Mouse (Mus musculus) retina, postnatal 7 days (tissue): ENCODE measurements around the gene Platr17.
A peak's percentile ranks its signal among the peaks of the same experiment; 100 is the strongest.
"Not testable (repeated sequence)": the region's sequence is repeated elsewhere in the genome, so short reads cannot be mapped to it uniquely, and the experiment has no call there.

Experiments used
- DNase-seq: peaks from one replicate; pipeline ENCODE4 v3.0.0-alpha.2; 2012; ENCODE audit warnings: low read depth, low spot score

The Platr17 gene

DNA sequence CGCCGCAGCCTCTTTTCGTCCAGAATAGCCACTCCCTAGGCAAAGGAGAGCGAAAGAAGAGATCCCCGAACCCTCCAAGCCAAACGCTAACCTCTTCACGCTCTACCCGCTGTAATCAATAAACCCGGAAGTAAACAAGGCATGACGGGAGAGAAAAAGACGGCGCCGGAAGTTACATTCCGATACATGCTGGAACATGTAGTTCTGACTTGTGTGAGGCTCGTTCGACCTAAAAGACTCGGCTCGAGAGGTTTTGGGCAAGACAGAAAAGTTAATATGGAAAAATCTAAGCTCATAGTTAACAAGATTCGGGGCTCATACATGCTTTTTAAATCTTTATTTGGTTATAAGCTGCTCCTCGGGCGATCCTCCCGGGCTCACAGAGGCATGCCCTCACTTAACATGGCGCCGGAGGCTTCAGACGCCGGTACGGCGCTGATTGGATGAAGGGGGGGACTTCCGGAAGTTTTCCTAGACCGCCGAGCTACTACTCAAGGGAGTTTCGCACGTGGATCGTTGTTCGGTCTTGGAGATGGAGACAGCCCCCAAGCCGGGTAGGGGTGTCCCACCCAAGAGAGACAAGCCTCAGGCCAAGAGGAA, 35.4 kb downstream of the Platr17 start, which contains the start of the genes Pfdn6 and Wdr46:
Gene Pfdn6 (minus strand): TSS at position 138 of the 600 bp plus-strand sequence.
Gene Wdr46 (plus strand): TSS at position 455 of the 600 bp plus-strand sequence.
- DNase-seq = peak; percentile 88

DNA sequence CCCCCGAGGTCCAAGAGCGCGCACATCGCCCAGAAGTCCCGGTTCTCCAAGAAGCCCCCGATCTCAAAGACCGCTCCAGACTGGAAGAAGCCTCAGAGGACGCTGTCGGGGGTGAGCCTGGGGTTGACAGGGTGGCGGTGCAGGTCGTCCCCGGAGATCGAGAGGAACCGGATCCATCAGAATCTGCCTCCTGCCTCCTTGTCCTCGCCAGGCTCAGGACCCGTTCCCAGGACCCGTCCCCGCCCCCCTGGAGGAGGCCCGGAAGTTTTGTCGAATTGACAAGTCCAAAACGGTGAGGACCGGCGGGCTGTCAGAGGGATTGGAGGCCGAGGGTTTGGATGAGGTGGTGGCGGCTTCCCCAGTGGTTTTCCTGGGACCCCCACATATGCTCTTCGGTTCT, 36.0 kb downstream of the Platr17 start:
- no peak for DNase-seq

DNA sequence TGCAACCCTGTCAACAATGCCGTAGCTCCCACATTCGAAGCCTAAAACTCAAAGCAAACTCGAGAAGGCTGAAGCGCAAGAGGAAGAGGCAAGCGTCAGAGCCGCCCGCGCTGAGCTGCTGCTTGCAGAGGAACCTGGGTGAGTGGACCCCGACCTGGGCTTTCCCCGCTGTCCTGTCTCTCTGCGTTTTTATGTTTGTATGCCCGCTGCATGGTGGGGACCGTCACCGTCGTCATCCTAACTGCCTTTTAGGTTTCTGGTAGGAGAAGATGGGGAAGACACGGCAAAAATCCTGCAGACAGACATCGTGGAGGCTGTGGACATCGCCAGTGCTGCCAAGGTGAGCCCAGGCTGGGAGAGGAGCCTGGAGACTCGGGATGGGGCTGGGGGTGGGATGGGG, 36.4 kb downstream of the Platr17 start:
- DNase-seq = no peak

DNA sequence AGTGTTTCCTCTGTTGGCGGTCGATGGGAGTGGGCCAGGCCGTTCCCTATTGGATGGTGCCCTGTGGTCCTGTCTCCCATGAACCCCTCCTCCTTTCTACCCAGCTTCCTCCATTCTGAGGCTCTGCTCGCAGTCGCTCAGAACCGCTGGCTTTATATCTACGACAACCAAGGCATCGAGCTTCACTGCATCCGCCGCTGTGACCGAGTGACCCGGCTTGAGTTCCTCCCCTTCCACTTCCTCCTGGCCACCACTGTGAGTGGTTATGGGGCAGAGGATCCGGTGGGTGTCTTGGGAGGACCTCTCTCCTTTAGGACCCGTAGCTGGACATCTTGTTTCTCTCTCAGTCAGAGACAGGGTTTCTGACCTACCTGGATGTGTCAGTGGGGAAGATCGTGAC, 38.5 kb downstream of the Platr17 start:
- DNase-seq = no peak

DNA sequence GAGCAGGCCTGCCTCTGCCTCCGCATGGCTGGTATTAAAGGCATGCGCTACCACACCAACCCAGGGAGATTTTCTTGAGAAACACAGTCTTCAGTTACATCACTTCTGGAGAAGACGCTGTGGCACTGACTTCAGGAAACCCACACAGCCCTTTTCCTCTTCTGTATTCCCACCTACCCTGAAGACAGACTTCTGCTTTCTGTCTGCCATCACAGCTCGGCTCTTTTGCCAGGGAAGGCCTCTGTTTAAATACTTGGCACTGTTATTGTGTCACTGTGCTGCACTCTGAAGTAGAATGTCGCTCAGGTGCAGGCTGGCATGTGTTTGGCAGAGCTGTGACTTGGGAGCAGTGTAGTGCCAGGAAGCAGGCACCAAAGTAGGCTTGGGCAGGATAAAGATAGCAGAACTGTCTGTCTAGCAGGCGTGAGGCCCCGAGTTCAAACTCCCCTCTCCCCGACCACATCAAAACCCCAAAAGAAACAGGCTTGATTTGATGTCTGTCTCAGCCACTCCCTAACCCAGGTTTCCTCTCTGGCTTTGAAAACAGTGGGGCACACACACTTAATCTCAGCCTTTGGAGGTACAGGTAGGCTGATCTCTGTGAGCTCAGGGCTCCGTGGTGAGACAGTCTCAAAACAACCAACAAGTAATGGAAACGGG, 42.6 kb downstream of the Platr17 start:
- no peak for DNase-seq

DNA sequence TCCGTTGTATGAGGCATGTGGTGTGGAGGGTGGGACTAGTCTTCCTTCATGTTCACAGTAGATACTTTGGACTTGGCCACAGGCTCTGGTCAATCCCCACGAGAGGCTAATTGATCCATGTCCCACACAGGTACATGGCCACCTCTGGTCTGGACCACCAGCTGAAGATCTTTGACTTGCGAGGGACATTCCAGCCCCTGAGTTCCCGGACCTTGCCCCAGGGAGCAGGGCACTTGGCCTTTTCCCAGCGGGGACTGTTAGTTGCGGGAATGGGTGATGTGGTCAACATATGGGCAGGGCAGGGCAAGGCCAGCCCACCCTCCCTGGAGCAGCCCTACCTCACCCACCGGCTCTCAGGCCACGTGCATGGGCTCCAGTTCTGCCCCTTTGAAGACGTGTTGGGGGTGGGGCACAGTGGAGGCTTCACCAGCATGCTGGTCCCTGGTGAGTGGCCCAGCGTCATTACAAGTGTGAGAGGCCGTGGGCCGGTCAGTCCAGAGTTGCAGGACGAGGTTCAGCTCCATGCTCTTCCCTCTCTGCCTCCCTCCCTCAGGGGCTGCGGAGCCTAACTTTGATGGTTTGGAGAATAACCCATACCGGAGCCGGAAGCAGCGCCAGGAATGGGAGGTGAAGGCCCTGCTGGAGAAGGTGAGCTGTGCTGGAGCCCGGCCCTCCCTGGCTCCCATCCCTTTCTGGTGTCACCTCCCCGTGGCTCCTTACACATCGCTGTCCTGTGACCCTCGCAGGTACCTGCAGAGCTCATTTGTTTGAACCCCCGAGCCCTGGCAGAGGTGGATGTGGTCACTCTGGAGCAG, 43.4 kb downstream of the Platr17 start:
- DNase-seq = no peak

DNA sequence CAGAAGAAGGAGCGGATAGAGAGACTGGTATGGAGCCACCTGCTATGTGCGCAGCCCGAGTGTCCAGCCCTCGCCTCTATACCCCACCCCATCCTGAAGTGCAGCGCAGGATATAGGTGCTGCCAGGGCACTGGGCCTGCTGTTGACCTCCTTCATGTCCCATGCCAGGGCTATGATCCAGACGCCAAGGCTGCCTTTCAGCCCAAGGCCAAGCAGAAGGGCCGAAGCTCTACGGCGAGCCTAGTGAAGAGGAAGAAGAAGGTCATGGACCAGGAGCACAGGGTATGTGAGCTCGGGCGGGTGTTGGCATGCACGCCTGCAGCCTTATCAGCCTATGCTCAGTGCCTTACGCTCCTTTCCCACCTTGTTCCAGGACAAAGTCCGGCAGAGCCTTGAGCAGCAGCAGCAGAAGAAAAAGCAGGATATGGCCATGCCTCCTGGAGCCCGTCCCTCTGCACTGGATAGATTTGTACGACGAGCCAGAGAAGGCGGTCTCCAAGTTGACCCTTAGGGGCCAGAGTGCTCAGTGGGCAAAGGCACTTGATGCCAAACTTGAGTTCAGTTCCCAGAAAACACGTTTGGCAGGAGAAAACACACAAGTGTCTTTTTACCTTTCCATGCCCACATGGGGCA, 44.1 kb downstream of the Platr17 start:
- DNase-seq = no peak

DNA sequence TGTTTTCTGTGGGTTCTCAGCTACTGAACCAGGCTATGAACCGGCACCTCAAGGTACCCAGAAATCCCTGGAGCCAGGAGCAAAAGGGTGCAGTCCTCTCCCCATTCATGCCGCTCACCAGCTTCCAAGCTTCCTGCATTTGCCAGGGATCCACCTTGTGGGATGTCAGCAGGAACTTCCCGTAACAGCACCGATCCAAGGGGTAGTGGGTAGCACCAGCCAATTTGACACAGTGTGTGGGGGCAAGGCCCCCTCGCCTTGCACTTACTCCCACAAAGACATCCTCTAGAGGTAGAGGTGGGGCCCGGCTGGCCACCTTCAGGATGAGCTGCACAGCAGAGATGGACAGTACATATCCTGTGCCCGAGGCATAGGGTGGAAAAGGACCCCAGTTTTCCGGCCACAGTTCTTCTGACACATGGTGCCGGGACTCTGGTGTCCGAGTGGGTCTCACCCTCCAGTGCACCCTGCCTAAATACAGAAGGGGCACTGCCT, 45.2 kb downstream of the Platr17 start:
- DNase-seq = no peak

DNA sequence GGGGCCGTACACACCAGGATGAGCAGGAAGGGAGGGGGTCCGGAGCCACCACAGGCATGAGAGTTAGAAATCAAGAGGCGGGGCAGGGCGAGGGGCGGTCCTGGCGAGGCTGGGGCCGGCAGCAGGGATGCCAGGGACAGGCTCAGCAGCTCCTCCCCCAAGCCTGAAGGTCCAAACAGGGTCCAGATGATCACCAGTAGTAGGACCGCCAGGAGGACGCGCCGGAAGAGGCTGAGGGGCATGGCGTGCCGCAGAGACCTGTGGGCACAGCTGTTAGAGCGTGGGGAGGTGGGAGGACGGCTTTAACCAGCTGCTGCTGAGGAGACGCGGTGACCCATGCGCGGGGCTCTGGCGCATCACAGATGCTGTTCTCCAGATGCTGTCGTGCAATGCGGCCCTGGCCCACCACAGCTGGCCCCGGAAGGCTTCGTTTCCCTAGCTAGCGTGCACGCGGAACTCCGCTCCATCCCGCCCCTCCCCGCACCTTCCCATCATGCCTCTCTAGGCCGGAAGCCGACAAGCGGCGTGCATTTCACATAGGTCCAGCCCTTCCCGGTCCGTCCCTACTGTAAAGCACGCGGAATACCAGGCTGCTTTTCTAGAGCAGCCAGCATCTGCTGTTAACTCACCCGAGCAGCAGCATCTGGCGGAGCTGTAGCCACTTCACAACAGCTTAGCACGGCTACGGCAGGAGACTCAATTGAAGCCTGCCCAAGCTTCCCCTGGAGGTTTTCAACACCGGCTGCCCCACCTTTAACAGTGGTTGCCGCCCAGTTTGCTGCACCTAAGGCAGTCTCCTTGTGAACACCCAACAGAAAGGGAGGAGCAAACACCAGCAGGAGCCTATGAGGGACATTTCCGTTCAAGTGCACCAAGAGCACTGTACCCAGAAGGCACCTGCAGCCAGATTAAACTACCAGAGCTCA, 46.3 kb downstream of the Platr17 start, which contains the start of gene B3galt4:
Gene B3galt4 (minus strand): TSS at position 468 of the 926 bp plus-strand sequence.
- peak; percentile 72 for DNase-seq

DNA sequence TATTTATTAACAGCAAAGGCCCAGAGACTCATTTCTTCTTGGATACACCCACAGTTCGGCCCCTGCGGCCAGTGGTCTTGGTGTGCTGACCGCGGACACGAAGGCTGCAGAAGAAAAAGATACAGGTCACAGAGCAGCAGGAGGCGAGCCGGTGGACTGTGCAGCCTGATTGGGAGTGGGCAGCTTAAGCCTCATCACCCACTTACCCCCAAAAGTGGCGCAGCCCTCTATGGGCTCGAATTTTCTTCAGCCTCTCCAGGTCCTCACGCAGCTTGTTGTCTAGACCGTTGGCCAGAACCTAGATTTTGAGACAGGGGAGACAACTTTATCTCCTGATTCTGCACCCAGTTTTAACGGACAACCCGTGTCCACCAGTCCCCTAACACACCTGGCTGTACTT, 47.1 kb downstream of the Platr17 start:
- DNase-seq = not testable (repeated sequence)

DNA sequence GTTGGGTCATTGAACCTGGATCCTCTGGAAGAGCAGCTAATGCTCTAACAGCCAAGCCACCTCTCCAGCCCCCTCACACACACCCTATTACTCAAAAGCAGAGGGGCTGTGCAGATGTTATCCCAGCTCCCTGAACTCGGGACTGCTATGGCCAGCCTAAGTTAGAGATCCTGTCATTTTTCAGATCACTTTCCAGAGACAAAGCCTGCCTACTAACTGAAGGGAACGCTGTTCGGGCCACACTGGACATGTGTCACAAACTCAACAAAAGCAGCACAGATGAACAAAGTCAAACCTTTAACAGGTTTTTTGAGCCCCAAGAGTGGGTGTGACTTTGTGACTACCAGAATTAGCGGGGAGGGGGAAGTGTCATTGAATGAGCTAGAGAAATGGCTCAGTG, 47.9 kb downstream of the Platr17 start:
- no peak for DNase-seq

DNA sequence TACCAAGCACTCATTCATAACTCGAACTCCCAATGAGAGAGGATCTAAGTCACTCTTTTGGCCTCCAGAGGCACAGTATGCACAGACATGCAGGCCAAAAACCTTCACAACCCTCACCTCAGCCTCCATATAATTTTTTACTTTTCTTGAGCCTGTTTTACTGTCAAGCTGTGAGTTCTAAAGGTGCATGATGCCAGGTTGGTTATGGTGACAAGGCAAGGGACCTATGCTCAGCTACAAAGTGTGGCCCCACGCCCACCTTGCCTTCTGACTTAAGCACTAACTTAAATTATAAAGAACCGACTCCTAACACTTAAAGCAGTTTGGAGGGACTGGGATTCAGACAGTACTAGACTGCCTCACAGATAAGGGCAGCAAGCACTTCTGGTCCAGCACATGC, 48.4 kb downstream of the Platr17 start:
- no peak for DNase-seq

DNA sequence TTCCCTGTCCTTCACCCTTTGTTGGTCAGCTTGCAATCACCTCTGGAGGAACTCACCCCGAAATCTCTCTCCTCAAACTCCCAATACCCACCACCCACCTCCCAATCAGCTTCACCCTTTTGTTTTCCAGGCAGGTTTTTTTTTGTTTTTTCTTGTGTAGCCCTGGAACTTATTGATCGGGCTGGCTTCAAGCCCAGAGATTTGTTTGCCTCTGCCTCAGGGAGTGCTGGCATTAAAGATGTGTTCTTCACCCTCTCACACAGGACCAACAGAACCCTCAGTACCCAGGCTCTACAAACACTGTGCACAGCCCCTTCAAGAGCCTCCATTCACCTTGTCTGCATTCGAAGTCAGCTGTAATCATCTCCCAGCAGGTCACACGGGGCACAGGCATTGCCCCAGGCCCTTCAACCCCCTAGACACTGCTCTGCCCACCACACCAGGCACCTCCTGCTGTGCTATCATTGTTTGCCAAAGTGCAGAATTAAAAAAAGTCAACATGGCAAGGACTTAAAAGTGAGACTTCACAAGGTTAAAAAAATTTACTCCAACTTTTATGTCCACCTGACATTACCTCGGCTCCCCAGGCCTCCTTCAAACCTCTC, 49.1 kb downstream of the Platr17 start:
- DNase-seq = no peak

DNA sequence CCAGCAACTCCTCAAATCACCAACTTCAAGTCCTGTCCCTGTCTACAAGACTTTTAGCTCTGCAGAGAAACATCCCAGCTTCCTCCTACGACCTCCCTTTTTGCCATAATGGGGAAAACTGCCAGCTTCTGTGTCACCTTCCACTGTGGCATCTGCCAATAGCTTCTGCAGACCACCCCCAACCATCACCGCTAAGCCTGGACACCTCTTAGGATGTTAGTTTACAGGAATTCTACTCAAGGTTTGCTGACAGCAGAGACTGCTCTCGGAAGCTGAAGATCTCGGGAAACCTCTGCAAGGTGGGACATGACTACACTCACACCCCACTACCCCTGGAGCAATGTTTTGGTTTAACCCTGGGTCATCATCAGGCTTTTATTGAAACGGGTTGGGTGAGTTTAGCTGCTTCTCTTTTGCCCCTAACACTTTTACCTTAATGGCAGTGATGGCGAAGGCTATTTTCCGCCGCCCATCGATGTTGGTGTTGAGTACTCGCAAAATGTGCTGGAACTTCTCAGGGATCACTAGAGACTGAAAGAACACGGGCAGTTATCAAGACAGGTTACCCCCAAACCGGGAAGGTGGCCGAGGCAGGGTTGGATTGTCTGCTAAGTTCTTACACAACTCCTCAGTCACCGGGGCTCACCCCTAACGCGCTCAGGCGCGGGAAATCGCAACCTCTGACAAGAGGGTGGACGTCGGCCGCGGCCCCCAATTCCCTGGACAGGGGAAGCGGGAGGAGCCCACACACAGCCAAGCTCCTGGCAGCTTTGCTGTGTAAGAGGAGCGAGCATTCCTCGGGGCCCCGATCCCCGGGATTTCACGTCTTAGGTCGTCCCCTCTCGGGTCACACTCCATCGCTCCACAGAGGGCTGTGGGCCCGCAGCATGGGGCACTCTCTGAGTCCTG, 50.0 kb downstream of the Platr17 start:
- DNase-seq = no peak

DNA sequence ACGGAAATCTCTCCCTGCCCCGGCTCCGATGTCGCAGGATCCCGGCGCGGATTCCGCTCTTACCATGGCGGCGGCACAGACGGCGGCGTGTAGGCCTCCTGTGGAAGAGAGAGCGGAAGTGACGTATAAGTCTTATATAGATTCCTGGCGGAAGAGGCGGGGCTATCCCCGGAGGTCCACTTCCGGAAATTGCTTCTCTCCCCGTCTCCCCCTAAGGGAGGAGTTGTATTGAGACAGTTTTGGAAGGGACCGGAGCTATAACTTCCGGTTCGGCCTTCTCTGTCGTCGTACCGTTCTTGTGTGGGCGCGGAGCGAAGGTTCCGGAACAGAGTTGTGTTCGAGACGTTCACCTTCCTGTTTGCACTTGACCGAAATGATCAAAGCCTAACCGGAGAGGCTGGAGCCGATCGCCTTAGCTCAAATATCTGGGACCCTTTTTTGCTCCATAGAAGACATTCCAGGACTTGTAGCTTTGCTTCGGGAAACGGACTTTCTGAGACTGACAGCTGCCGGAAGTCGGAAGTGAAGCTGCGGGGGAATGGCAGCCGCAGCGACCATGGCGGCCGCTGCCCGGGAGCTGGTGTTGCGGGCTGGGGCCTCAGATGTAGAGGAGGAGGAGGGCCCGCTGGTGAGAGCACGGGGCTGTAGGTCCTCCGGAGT, 50.8 kb downstream of the Platr17 start, which contains the start of the genes Vps52 and Rps18:
Gene Vps52 (plus strand): TSS at position 258 of the 660 bp plus-strand sequence.
Gene Rps18 (minus strand): TSS at position 447 of the 660 bp plus-strand sequence.
- peak; percentile 98 for DNase-seq
